Mouse (Mus musculus): ENCODE results near the gene Klhl3. TPM values are rescaled to one million over a fixed set of nuclear protein-coding genes. Genes with fewer than 3 reads are reported as not detected.

The Klhl3 gene
- total RNA-seq, 1 experiment from 2014 or later: 0.29 TPM

DNA sequence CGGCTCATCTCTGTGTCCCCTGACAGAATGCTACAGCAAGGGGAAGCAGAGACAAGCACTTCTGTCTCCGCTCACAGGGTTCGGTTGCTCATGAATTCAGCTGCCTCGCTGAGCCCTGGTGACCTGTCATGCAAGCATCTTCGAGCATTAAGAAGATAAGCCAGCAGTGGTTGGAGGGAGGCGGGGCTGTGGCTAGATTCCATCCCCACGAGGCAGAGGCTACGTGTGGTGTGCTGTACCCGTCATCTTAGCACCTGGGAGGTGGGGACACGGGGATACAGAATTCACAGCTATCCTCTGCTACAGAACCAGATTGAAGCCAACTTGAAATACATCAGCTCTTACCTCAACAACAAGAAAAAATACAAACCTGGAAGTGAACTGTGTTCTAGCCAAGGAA lies 73.3 kb downstream of the Klhl3 start:
- no peak for ATAC-seq (replicated peaks; ENCODE audit: insufficient number of reproducible peaks, low FRiP score, low TSS enrichment, poor library complexity, severe bottlenecking)

DNA sequence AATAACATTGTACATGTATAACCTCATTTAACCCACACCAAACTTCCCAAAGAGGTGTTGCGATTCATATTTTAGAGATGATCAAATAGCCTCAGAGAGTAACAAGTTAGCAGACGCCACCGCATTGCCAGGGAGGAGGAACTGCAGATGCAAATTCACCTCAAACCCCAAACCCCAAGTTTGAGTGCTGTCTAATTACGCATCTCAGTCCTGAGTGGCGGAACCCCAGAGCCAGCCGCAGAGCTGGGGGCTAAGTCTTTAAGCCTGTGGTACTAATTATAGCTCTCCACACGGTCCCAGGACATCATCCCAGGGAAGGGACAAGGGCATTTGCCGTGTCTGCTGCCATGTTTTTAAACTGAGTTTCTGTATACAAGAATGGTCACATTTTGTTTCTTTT lies 75.9 kb downstream of the Klhl3 start:
- ATAC-seq (replicated peaks; ENCODE audit: insufficient number of reproducible peaks, low FRiP score, low TSS enrichment, poor library complexity, severe bottlenecking): no peak

DNA sequence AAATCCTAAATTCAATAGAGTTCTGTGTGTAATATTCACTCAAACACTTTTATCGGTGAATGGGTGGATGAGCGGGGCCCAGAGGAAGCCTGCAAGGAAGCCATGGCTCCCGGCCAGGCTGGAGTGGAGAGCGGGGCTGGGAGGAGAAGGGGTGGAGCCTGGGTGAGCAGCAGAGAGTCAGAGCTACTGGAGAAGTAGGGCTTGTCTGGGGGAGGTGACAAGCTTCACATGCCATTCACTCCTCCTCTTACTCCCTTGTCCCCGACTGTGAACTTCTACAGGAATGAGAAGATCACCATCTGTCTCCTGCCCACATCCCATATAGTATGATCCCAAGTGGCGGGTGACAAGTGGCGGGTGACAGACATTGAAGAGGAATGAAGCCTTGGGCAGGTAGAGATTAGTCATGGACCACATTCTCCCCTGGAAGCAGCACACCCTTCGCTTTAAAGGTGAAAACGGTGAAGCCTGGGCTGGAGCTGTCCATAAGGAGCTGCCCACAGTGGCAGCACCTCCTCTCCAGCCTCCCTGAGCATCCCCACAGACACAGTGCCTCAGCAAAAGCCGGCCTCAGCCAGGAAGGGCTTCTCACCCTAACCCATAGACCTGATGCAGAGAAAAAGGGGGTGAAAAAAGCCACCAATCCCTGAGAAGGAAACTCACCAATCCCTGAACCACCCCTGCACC lies 77.8 kb downstream of the Klhl3 start:
- no peak for ATAC-seq (replicated peaks; ENCODE audit: insufficient number of reproducible peaks, low FRiP score, low TSS enrichment, poor library complexity, severe bottlenecking)

DNA sequence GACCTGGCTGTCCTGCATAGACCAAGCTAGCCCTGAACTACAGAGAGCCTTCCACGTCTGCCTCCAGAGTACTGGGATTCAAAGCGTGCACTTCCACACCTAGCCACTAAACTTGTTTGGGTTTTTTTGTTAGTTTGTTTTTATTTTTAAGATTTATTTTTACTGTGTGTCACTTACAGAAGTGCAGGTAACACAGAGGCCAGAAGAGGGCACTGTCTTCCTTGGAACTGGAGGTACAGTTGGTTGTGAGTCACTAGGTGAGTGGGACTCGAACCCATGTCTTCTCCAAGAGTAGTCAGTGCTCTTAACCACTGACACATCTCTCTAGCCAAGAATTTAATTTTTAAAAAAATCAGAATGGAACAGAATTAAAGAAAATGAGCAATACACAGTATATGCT lies 78.4 kb downstream of the Klhl3 start:
- ATAC-seq (replicated peaks; ENCODE audit: insufficient number of reproducible peaks, low FRiP score, low TSS enrichment, poor library complexity, severe bottlenecking): no peak

DNA sequence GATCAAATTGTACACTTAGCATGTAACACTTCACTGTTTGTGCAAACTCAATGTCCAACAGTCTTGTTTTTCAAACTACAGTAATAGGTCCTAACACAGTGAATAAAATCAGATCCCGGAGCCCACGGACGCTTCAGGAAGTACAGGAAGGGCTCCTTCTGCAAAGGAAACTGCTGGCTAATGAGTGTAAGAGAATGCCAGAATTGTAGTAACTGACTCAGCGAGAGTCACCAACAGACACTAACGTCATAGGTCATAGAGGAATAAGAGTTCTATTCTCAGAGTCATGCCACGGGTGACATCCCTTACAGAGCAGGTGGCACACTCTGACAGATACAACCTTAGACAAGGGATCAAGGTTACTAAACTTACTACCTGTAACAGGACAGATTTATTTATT lies 78.9 kb downstream of the Klhl3 start:
- no peak for ATAC-seq (replicated peaks; ENCODE audit: insufficient number of reproducible peaks, low FRiP score, low TSS enrichment, poor library complexity, severe bottlenecking)

DNA sequence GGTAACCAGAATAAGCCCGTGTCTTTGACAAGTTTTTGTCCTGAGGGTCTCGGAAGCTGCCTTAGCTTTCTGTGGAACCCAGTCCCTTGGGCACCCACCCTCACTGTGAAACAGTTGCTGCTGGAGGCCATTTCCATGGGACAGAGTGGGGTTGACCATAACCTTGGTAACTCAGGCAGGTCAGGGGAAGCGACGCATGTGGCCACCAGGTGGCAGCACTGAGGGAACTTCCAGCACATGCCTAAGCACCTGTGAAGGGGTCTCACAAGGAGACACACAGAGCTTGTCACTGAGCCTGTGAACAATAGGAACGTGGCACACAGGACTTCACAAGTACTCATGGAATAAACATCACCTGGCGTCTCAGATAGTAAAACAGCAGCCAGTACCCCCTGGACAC lies 81.6 kb downstream of the Klhl3 start:
- 0 out of 2 replicates have a peak, but pooled peaks have one; percentile 38 for ATAC-seq (replicated peaks; ENCODE audit: insufficient number of reproducible peaks, low FRiP score, low TSS enrichment, poor library complexity, severe bottlenecking)

DNA sequence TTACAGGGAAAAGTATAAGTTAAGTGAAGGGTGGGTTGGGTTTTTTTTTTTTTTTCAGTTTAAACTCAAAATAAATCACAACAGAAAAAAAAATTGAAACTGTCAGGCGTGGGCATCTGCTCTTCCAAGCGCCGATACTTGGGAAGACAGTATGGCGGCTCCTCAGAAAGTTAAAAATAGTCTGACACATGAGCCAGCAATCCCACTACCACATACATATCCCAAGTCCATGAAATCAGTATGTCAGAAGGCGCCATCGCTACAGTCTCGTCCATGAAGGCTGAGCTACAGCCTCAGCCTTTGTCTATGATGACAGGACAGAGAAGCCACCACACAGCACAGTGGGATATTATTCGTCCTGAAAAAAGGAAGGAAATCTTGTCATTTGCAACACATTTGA lies 86.3 kb downstream of the Klhl3 start:
- ATAC-seq (replicated peaks; ENCODE audit: insufficient number of reproducible peaks, low FRiP score, low TSS enrichment, poor library complexity, severe bottlenecking): no peak

DNA sequence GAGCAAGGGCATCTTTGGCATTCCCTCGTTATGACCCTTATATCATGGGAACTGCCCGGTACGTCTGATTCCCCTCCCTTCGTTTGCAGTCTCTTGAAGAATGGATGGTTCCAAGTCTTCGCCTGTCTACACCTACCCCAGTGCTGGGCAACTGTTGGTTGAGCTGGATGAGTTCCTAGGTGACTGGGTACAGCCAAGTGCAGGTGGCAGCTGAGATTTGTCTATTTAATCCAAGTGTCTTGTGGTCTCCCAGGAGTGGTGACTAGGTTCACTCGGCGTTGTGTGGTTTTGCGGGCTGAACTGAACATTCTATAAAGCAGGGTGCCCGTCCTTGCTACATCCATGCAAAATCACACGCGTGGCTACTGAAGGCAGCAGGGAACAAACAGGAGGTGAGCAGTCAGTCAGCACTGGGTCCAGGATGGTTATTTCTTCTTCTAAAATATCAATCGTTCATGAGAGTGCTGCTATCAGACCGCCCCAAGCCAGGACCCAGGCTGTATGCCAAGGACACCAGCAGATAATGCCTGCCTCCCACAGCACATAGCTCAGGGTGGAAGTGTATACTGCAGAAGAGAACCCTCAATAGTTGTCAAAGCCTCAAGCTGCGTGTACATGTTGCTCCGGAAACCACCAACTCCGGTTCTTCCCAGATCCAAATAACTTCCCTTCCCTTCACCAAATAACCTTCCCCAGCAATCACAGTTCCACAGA lies 87.5 kb downstream of the Klhl3 start:
- ATAC-seq (replicated peaks; ENCODE audit: insufficient number of reproducible peaks, low FRiP score, low TSS enrichment, poor library complexity, severe bottlenecking): no peak

DNA sequence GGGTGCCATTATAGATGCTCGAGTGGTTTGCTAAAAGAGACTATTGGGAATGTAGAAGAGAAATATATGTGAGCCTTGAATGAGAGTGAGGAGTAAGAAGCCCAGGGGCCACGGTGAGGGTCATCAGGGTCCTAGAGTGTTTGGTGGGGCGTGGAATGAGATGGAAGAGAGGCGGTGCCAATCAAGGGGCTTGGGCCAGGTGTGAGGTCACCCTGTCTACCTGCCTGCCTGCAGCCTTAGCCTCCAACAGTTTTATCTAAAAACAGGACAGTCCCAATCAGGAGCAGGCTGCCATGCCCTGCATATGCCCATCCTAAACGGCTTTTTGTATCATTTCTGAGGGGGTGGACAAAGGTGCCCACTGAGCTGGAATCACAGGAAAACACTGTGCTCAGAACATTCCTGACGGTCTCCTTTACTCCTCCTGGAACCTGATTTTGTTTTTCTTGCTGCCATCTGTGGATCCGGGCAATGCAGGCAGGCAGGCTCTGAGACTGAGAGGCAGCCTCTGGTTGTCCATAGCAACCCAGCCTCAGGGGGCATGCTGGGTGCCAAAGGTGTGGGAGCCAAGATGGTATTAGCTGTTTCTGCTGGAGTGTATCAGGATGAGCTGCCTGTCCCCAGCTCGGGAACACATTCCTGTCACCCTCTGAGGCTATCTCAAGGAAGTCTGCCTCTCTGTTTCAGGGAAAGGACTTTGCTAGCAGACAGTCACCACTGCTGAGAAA lies 89.5 kb downstream of the Klhl3 start:
- no peak for ATAC-seq (replicated peaks; ENCODE audit: insufficient number of reproducible peaks, low FRiP score, low TSS enrichment, poor library complexity, severe bottlenecking)

DNA sequence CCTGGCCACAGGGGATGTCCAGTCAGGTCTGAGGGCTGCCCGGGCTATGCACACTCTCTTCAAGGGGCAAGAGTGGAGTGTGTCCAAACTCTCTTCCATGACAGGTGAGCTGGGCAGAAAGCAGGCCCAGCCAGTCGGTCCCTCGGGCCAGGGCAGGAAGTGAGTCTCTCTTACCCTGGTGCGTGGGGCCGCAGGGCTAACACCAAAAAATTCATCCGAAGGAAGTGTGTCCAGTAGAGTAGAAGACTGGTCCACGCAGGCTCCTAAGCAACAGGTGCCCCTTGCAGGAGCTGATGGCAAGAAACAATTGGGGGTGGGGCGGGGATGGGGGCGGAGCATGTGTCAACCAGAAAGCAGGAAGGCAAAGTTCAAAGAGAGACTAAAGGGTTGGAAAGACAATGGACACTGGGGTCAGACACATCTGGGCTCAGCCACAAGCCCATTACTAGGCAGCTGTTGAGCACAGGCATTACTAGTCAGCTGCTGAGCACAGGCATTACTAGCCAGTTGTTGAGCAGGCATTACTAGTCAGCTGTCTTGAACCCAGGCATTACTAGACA lies 90.3 kb downstream of the Klhl3 start:
- no peak for ATAC-seq (replicated peaks; ENCODE audit: insufficient number of reproducible peaks, low FRiP score, low TSS enrichment, poor library complexity, severe bottlenecking)

DNA sequence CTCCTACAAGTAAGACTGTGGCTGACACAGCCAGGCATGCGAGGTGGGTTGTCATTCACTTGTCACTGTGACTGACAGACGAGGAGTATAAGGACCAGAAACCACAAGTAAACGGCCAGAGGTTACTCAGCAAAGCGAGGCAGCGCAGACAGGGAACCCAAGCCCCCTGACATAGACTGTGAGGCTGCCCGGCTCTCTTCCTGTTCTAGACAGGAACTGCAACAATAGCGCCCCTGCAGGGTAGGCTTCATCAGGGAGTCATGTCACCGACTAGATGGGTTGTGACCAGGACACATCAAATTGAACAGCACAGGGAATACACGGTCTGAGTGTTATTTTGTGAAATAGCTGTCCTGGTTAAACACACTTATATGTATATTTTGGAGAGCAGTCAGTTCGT lies 93.0 kb downstream of the Klhl3 start:
- no peak for ATAC-seq (replicated peaks; ENCODE audit: insufficient number of reproducible peaks, low FRiP score, low TSS enrichment, poor library complexity, severe bottlenecking)

DNA sequence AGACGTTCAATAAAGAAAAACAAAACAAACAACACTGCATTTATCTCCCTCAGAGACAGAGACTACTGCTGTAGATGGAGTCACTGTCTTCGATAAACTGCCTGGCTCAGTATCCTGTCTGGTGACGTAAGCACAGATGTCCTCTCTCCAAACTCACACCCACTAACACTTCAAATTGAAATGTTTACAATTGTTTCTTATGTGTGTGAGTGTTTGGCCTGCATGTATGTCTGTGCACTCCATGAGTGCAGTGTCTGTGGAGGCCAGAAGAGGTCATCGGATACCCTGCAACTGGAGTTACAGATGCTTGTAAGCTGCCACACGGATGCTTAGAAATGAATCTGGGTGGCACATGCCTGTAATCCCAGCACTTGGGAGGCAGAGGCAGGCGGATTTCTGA lies 96.1 kb downstream of the Klhl3 start:
- ATAC-seq (replicated peaks; ENCODE audit: insufficient number of reproducible peaks, low FRiP score, low TSS enrichment, poor library complexity, severe bottlenecking): no peak

DNA sequence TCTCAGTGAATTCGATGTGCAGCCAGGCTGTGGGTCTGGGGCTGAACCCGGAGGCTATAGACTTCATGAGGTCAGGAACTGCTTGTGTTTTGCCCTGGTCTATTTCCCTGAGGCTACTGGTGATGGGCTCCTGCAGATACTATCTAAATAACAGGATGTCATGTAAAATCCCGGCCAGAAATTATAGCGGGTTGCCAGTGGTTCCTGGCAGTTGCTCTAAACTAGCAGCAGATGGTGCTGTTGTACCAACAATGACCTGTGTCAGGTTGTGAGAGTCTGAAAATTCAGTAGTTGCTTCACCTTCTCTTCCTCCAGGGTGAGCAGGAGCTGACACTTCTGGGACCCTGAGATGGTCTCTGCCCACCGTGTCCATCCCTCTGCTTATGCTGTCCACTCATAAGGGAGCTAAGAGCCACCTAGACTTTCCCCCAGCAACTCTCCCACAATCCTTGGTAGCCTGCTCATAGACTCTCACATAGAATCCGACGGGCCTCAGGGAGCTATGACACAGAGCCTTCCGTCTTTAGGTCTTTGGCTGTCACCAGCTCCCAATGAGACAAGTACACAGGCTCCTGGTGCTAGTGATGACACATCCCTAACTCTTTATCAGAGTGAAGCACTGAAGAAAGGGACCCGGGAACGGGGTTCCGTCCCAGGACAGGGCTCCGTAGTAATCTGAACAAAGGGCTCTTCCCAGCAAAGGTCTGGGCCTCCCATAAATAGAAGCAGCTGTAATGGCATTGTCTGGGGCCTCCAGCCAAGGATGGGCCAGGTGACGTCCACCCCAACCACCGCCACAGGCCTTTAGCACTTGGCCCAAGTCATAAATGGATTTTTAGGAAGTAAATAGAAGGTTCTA lies 101.1 kb downstream of the Klhl3 start:
- ATAC-seq (replicated peaks; ENCODE audit: insufficient number of reproducible peaks, low FRiP score, low TSS enrichment, poor library complexity, severe bottlenecking): no peak

DNA sequence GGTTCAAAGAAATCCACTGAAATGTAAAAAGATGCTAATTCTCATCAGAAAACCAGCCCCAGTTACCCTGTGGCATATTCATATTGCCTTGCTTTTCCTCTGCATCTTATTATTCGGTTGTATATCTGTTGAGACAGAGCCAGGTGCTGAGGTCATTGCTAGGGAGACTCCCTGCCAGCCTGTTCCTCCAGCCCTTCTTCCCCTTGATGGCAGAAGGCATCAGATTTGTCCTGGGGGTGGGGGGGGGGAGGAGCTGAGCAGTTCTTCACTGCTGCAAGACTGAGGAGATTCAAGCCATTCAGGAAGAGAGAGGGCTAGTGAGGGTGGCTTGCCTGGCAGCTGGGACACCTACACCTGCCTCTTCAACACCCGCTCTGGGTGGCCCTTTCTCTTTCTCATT lies 101.9 kb downstream of the Klhl3 start:
- no peak for ATAC-seq (replicated peaks; ENCODE audit: insufficient number of reproducible peaks, low FRiP score, low TSS enrichment, poor library complexity, severe bottlenecking)

DNA sequence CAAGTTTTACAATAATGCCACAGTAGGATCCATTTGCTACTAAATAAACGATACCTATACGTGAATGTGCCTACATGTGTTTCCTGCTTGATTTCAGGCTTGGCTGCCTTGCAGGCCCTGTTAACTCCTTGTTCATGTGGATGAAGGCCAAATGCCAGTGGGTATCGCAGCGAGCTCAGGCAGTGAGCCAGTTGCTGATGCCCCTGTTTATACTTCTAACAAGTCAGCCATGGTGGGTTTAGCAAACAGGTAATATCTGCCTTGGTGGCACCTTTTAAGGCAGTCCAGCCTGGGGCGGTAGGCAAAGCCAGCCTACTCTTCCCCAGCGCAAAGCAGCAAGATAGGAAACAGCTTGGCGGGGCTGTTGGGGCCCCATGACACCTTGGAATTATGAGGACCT lies 103.0 kb downstream of the Klhl3 start:
- no peak for ATAC-seq (replicated peaks; ENCODE audit: insufficient number of reproducible peaks, low FRiP score, low TSS enrichment, poor library complexity, severe bottlenecking)

DNA sequence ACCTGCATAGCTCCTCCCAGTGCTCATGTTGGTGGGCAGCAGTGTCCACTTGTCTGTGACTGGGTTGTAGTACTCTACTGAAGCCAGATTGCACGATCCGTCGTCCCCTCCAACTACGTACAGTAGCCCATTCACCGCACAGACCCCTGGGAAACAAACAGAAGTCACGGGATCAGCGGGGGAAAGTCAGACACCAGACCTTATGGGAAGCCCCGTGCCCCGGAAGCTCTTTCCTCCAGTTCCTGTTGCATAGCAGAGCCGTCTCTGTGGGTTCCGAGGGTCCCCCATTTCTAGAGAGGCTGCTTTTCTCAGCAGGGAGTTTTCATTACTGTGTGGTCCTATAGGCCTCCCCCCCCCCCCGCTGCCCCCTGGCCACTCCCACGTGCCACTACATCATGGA lies 104.1 kb downstream of the Klhl3 start:
- ATAC-seq (replicated peaks; ENCODE audit: insufficient number of reproducible peaks, low FRiP score, low TSS enrichment, poor library complexity, severe bottlenecking): no peak

DNA sequence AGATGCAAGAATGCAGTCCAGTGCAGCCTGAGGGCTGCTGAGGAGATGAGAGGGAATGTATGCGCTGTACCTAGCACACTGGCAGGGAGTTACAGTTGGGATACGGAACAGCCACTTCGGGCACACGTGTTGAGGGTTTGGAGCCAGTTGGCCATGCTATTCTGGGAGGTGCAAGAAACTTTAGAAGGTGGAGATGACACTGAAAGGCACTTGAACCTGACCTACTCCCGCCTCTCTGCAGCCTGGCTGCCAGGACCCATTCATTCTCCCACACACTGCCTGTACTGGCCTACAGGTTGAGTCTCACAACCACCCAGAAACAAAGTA lies 105.4 kb downstream of the Klhl3 start:
- no peak for ATAC-seq (replicated peaks; ENCODE audit: insufficient number of reproducible peaks, low FRiP score, low TSS enrichment, poor library complexity, severe bottlenecking)

DNA sequence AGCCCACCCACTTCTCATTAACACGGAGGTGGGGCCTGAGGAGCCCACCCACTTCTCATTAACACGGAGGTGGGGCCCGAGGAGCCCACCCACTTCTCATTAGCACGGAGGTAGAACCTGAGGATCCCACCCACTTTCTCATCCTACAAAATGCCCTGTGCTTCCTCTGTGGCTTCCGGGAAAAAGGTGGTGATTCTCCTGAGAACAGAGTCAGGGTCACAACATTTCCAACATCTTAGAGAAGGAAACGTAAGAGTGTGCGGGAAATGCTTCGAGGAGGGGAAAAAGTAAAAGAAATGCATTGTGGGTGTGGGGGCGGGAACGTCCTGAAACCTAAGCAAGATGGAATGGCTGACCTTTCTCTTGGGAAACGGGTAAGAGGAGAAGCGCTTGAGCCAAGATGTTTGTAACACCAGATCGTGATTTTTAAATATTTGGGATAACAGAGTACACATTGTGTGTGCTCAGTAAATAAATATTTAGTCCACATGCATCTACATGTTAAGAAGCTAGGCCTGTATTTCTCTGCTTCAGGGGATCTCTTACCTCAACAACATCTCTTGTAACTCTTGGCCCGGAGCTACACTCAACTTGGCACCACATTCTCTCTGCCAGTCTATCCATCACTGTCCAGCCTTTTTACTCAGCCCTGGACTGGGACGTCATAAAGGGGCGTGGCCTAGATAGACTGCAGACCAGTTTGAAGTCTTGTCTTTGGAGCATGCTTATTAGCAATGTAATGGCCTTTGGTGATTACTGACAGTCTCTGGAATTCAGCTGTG lies 105.9 kb downstream of the Klhl3 start:
- no peak for ATAC-seq (replicated peaks; ENCODE audit: insufficient number of reproducible peaks, low FRiP score, low TSS enrichment, poor library complexity, severe bottlenecking)
